8 mouse cellular contexts compared by ENCODE assay signal in genomic region chr1:74027559-74028091, GRCm38 (mm10).
DNase-seq lines count a peak whose midpoint lies in the region; ATAC-seq and TF ChIP-seq lines count a peak whose summit lies in the region.

No protein-coding gene starts in this region.

- TF ChIP-seq POLR2A in kidney, adult 2 months (IDR thresholded peaks at IDR 0.05; ENCODE audit: low read depth, low read length), result no peak

- peaks cover 92% of the 10 kb centered on the region for H3K4me1 ChIP-seq in kidney, adult 2 months (ENCODE audit: control insufficient read depth, insufficient read depth, low read length)
- H3K4me1 ChIP-seq in lung, embryonic 14.5 days (ENCODE audit: insufficient read depth), result peaks cover 80% of the 10 kb centered on the region

- no peak for TF ChIP-seq CTCF in kidney, adult 2 months (conservative IDR thresholded peaks at IDR 0.05; ENCODE audit: insufficient read depth, insufficient read length, low read depth, low read length)
- no peak for TF ChIP-seq CTCF in lung, embryonic 14.5 days (IDR thresholded peaks at IDR 0.05; ENCODE audit: low read depth)

- DNase-seq in embryo, embryonic 11 days, result peak; percentile 48
- DNase-seq in embryo, embryonic 9.5 days (ENCODE audit: extremely low spot score), result no peak
- DNase-seq in cerebellum, postnatal 25 days, result peak; percentile 49 to 61
- DNase-seq in heart, adult 8-10 months (ENCODE audit: low spot score), result peak; percentile 92
- peak; percentile 94 for DNase-seq in kidney, adult 2 months
- peak; percentile 81 for DNase-seq in lung, embryonic 14.5 days
- peak; percentile 69 for DNase-seq in testis, postnatal 10 days (ENCODE audit: low spot score)
- no peak for DNase-seq in left cerebral cortex, adult 11 months (ENCODE audit: low spot score)

- peak overlapping the region; percentile 12; the same call in 1 of the 2 replicates for H3K4me3 ChIP-seq in kidney, adult 2 months (ENCODE audit: insufficient read depth, low read depth, low read length)
- H3K4me3 ChIP-seq in lung, embryonic 14.5 days (ENCODE audit: low read depth, low read length), result no peak overlapping the region

- WGBS in kidney, adult 2 months, result 5% methylated on average over 11 of the region's 11 CpGs
- WGBS in lung, embryonic 14.5 days, result 15% methylated on average over 11 of the region's 11 CpGs

- H3K36me3 ChIP-seq in kidney, adult 2 months (ENCODE audit: control insufficient read depth, insufficient read depth, low read length), result no peaks in the 10 kb centered on the region
- H3K36me3 ChIP-seq in lung, embryonic 14.5 days (ENCODE audit: insufficient read depth), result no peaks in the 10 kb centered on the region

- H3K9ac ChIP-seq in lung, embryonic 14.5 days, result peak overlapping the region; percentile 41

- peak overlapping the region; percentile 38 for H3K4me2 ChIP-seq in lung, embryonic 14.5 days

- peak; percentile 25; the same call in 1 of the 2 replicates for ATAC-seq in lung, embryonic 14.5 days (ENCODE audit: insufficient read depth)

- H3K27me3 ChIP-seq in kidney, adult 2 months (replicated peaks; ENCODE audit: control insufficient read depth, insufficient read depth, low read length), result no peaks in the 10 kb centered on the region
- H3K27me3 ChIP-seq in lung, embryonic 14.5 days (ENCODE audit: insufficient read depth, low read length), result no peaks in the 10 kb centered on the region

- H3K27ac ChIP-seq in kidney, adult 2 months (ENCODE audit: insufficient read depth, low read depth, low read length), result peak overlapping the region; percentile 93
- peak overlapping the region; percentile 95 for H3K27ac ChIP-seq in lung, embryonic 14.5 days (ENCODE audit: low read depth)

- no peaks in the 10 kb centered on the region for H3K9me3 ChIP-seq in lung, embryonic 14.5 days (ENCODE audit: low read depth, low read length)

Comparison
In these comparisons a context has a peak if more than half of its experiments do, and no peak if none do; other contexts are left out.
1. DNase-seq: peak in embryo, embryonic 11 days (single experiment), cerebellum, postnatal 25 days (2 of 2), heart, adult 8-10 months (single experiment), kidney, adult 2 months (single experiment), lung, embryonic 14.5 days (single experiment) and testis, postnatal 10 days (single experiment); none in embryo, embryonic 9.5 days (single experiment) and left cerebral cortex, adult 11 months (single experiment).